Mouse (Mus musculus) hindbrain, embryonic 11.5 days (tissue): ENCODE data around the gene Pdcd1lg2. TPM values are rescaled to one million over a fixed set of nuclear protein-coding genes. Genes with fewer than 3 reads are reported as not detected.

Source experiments
- ATAC-seq: fragments of 200-750 bp; cut with Nextera tagmentation; 2 replicates; pipeline ENCODE4 v1.8.0; 2017; ENCODE audit warnings: mild to moderate bottlenecking, moderate TSS enrichment, moderate library complexity; ENCODE audit not compliant: low FRiP score
- DNase-seq: peaks from one replicate; pipeline ENCODE4 v3.0.0-alpha.2; 2015; ENCODE audit warnings: low spot score
- H3K27ac ChIP-seq: fragments of 300-500 bp; sonication (generic); 2 replicates; pipeline ENCODE4 v1.5.1; 2014; ENCODE audit warnings: mild to moderate bottlenecking, low read depth, low read length
- H3K27me3 ChIP-seq: fragments of 300-500 bp; sonication (generic); 2 replicates; pipeline ENCODE4 v1.6.1; 2014; ENCODE audit warnings: mild to moderate bottlenecking, low read length, moderate library complexity, mixed read lengths; ENCODE audit not compliant: control insufficient read depth, insufficient read depth
- H3K36me3 ChIP-seq: fragments of 300-500 bp; sonication (generic); 2 replicates; pipeline ENCODE4 v1.6.1; 2014; ENCODE audit warnings: mild to moderate bottlenecking, low read length, moderate library complexity, mixed read lengths; ENCODE audit not compliant: control insufficient read depth, insufficient read depth
- H3K4me1 ChIP-seq: fragments of 300-500 bp; sonication (generic); replicated peaks from 2 replicates; pipeline ENCODE4 v1.6.1; 2014; ENCODE audit warnings: low read length, mixed read lengths; ENCODE audit not compliant: control insufficient read depth, insufficient read depth
- H3K4me2 ChIP-seq: fragments of 300-500 bp; sonication (generic); replicated peaks from 2 replicates; pipeline ENCODE4 v1.6.1; 2014; ENCODE audit warnings: mild to moderate bottlenecking, low read depth, low read length
- H3K4me3 ChIP-seq: fragments of 300-500 bp; sonication (generic); 2 replicates; pipeline ENCODE4 v1.5.1; 2014; ENCODE audit warnings: low read depth, low read length
- H3K9ac ChIP-seq: fragments of 300-500 bp; sonication (generic); 2 replicates; pipeline ENCODE4 v1.6.1; 2014; ENCODE audit warnings: low read depth, low read length
- H3K9me3 ChIP-seq: fragments of 300-500 bp; sonication (generic); 2 replicates; pipeline ENCODE4 v1.6.1; 2016; ENCODE audit warnings: low read length; ENCODE audit not compliant: control insufficient read depth
- WGBS: fragments of 180-500 bp; shearing (Covaris S2); extraction: QIAGEN DNeasy Blood & Tissue Kit; methylation state at CpG from one replicate; pipeline ENCODE4 v1.1.7; 2014; 5-methylcytosine and 5-hydroxymethylcytosine counted together
- polyA plus RNA-seq: library from polyadenylated mRNA; unstranded; fragments of >200 nt; fragmentation: Nextera tagmentation; extraction: Ambion mirVana; gene quantifications from 2 replicates; pipeline ENCODE4 v1.2.1, GENCODE M21; 2014

Pdcd1lg2 gene
- polyA plus RNA-seq, 1 experiment from 2014 or later = not detected

- H3K27me3 ChIP-seq = no peaks in the 10 kb centered on the region
- no peak overlapping the region for H3K4me3 ChIP-seq
- no peak overlapping the region for H3K27ac ChIP-seq
- DNase-seq = no peak
- no peak for ATAC-seq
- WGBS = 78% methylated on average over 7 of the region's 7 CpGs
- no peak overlapping the region for H3K9ac ChIP-seq
- no peaks in the 10 kb centered on the region for H3K36me3 ChIP-seq
- H3K9me3 ChIP-seq = no peaks in the 10 kb centered on the region
- no peak overlapping the region for H3K4me2 ChIP-seq
- no peaks in the 10 kb centered on the region for H3K4me1 ChIP-seq
These were observed 86.3 kb downstream of the Pdcd1lg2 start for GRCm38 (mm10) chr19:29496786-29497557.

- no peak overlapping the region for H3K27ac ChIP-seq
- no peak overlapping the region for H3K4me2 ChIP-seq
- no peaks in the 10 kb centered on the region for H3K9me3 ChIP-seq
- H3K27me3 ChIP-seq = no peaks in the 10 kb centered on the region
- DNase-seq (no peak), ATAC-seq (no peak)
- H3K4me3 ChIP-seq = no peak overlapping the region
- 82% methylated on average over 7 of the region's 7 CpGs for WGBS
- no peak overlapping the region for H3K9ac ChIP-seq
- H3K36me3 ChIP-seq = no peaks in the 10 kb centered on the region
- no peaks in the 10 kb centered on the region for H3K4me1 ChIP-seq
These were observed 87.2 kb downstream of the Pdcd1lg2 start for GRCm38 (mm10) chr19:29497874-29498273.

GRCm38 (mm10) chr19:29498842-29499456 lies 88.2 kb downstream of the Pdcd1lg2 start:
- no peak overlapping the region for H3K27ac ChIP-seq
- DNase-seq (no peak), ATAC-seq (no peak)
- H3K4me2 ChIP-seq = no peak overlapping the region
- 84% methylated on average over 6 of the region's 6 CpGs for WGBS
- no peaks in the 10 kb centered on the region for H3K4me1 ChIP-seq
- H3K9me3 ChIP-seq = no peaks in the 10 kb centered on the region
- no peak overlapping the region for H3K9ac ChIP-seq
- no peaks in the 10 kb centered on the region for H3K36me3 ChIP-seq
- H3K27me3 ChIP-seq = no peaks in the 10 kb centered on the region
- no peak overlapping the region for H3K4me3 ChIP-seq

GRCm38 (mm10) chr19:29500333-29500732 lies 89.6 kb downstream of the Pdcd1lg2 start:
- DNase-seq = no peak
- Histone ChIP-seq H3K4me2 (no peak overlapping the region), H3K27ac (no peak overlapping the region), H3K4me3 (no peak overlapping the region), H3K36me3 (no peaks in the 10 kb centered on the region), H3K4me1 (no peaks in the 10 kb centered on the region), H3K27me3 (no peaks in the 10 kb centered on the region), H3K9me3 (no peaks in the 10 kb centered on the region), H3K9ac (no peak overlapping the region)
- ATAC-seq = no peak
- 83% methylated on average over 1 of the region's 1 CpGs for WGBS

- H3K4me3 ChIP-seq = no peak overlapping the region
- H3K27me3 ChIP-seq = no peaks in the 10 kb centered on the region
- H3K36me3 ChIP-seq = no peaks in the 10 kb centered on the region
- no peak overlapping the region for H3K27ac ChIP-seq
- ATAC-seq (peak; percentile 57; the same call in 1 of the 2 replicates), DNase-seq (peak; percentile 59)
- no peak overlapping the region for H3K9ac ChIP-seq
- no peaks in the 10 kb centered on the region for H3K9me3 ChIP-seq
- no peaks in the 10 kb centered on the region for H3K4me1 ChIP-seq
- WGBS = 49% methylated on average over 11 of the region's 11 CpGs
- no peak overlapping the region; the same call in 1 of the 2 replicates for H3K4me2 ChIP-seq
These were observed 90.4 kb downstream of the Pdcd1lg2 start for GRCm38 (mm10) chr19:29501106-29501505.

GRCm38 (mm10) chr19:29501507-29501906 lies 90.8 kb downstream of the Pdcd1lg2 start:
- Histone ChIP-seq H3K4me3 (no peak overlapping the region), H3K27ac (no peak overlapping the region), H3K27me3 (no peaks in the 10 kb centered on the region), H3K4me2 (no peak overlapping the region), H3K36me3 (no peaks in the 10 kb centered on the region), H3K4me1 (no peaks in the 10 kb centered on the region), H3K9me3 (no peaks in the 10 kb centered on the region), H3K9ac (no peak overlapping the region)
- WGBS = 16% methylated on average over 6 of the region's 6 CpGs
- ATAC-seq (no peak), DNase-seq (peak; percentile 85)

- H3K36me3 ChIP-seq = no peaks in the 10 kb centered on the region
- H3K27ac ChIP-seq = no peak overlapping the region
- 86% methylated on average over 2 of the region's 2 CpGs for WGBS
- no peaks in the 10 kb centered on the region for H3K9me3 ChIP-seq
- no peak for ATAC-seq
- no peak overlapping the region for H3K9ac ChIP-seq
- H3K4me1 ChIP-seq = no peaks in the 10 kb centered on the region
- H3K4me3 ChIP-seq = no peak overlapping the region
- H3K4me2 ChIP-seq = no peak overlapping the region
- no peak for DNase-seq
- no peaks in the 10 kb centered on the region for H3K27me3 ChIP-seq
These were observed 93.4 kb downstream of the Pdcd1lg2 start for GRCm38 (mm10) chr19:29504131-29504530.

- Histone ChIP-seq H3K4me1 (no peaks in the 10 kb centered on the region), H3K27me3 (no peaks in the 10 kb centered on the region), H3K27ac (no peak overlapping the region), H3K9me3 (no peaks in the 10 kb centered on the region), H3K9ac (no peak overlapping the region), H3K4me3 (no peak overlapping the region), H3K36me3 (no peaks in the 10 kb centered on the region), H3K4me2 (no peak overlapping the region)
- DNase-seq = no peak
- ATAC-seq = no peak
- WGBS = 86% methylated on average over 7 of the region's 7 CpGs
These were observed 94.9 kb downstream of the Pdcd1lg2 start for GRCm38 (mm10) chr19:29505617-29506016.

- WGBS = 72% methylated on average over 7 of the region's 7 CpGs
- Histone ChIP-seq H3K27me3 (no peaks in the 10 kb centered on the region), H3K9me3 (no peaks in the 10 kb centered on the region), H3K27ac (no peak overlapping the region), H3K4me2 (no peak overlapping the region), H3K9ac (no peak overlapping the region), H3K4me3 (no peak overlapping the region), H3K4me1 (no peaks in the 10 kb centered on the region), H3K36me3 (no peaks in the 10 kb centered on the region)
- DNase-seq (no peak), ATAC-seq (no peak)
These were observed 97.5 kb downstream of the Pdcd1lg2 start for GRCm38 (mm10) chr19:29508208-29508607.
